In the genomic region with DNA sequence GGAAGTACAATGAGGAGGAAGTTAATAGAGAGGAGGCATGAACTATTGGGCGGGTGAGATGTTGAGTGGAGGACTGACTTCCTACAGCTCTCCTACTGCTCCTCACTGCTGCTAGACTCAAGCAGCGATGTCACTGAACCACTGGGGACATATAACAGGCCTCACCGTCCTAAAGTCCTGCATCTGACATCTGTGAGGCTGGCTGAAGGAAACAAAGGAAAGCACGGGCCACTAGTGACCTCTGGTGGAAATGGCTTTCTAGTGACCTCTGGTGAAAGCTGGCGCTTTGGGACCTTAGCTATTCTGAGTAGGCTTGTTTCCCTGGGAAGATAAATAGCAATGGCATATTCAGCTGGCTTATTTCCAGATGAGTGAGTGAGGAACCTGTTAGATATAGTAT, we compare ENCODE assay signal across 11 mouse cellular contexts. TPM values are rescaled to one million over a fixed set of nuclear protein-coding genes. Genes with fewer than 3 reads are reported as not detected.
A peak's percentile ranks its signal among the peaks of the same experiment; 100 is the strongest.
DNase-seq lines count a peak whose midpoint lies in the region; ATAC-seq lines count a peak whose summit lies in the region.
"Had no signal": no experiment of that assay in that cellular context is flagged by ENCODE, and none has a peak within 500 bp of the region (broad histone marks: within the 10 kb centered on the region; RNA-seq: fewer than 3 reads in every experiment).

No protein-coding gene starts in this region.

- no peak overlapping the region for H3K27ac ChIP-seq in forebrain, embryonic 14.5 days (ENCODE audit: low read depth, low read length)
- H3K27ac ChIP-seq in forebrain, embryonic 16.5 days (ENCODE audit: low read length), result no peak overlapping the region
- no peak overlapping the region for H3K27ac ChIP-seq in midbrain, embryonic 14.5 days (replicated peaks; ENCODE audit: low read depth, low read length)
- H3K27ac ChIP-seq in midbrain, embryonic 15.5 days, result no peak overlapping the region
- H3K27ac ChIP-seq in neural tube, embryonic 11.5 days (ENCODE audit: low read depth, low read length), result no peak overlapping the region
- H3K27ac ChIP-seq: embryonic facial prominence, embryonic 12.5 days; liver, embryonic 13.5 days had no signal

- no peaks in the 10 kb centered on the region for H3K9me3 ChIP-seq in forebrain, embryonic 14.5 days (replicated peaks; ENCODE audit: control insufficient read depth, low read length)
- no peaks in the 10 kb centered on the region for H3K9me3 ChIP-seq in forebrain, embryonic 16.5 days (ENCODE audit: control insufficient read depth, low read length)
- H3K9me3 ChIP-seq in midbrain, embryonic 14.5 days (ENCODE audit: control insufficient read depth, low read length), result no peaks in the 10 kb centered on the region
- no peaks in the 10 kb centered on the region for H3K9me3 ChIP-seq in midbrain, embryonic 15.5 days
- H3K9me3 ChIP-seq in neural tube, embryonic 11.5 days (ENCODE audit: control insufficient read depth, low read length), result no peaks in the 10 kb centered on the region
- H3K9me3 ChIP-seq: embryonic facial prominence, embryonic 12.5 days; liver, embryonic 13.5 days had no signal

- no peak overlapping the region for H3K4me2 ChIP-seq in forebrain, embryonic 14.5 days (ENCODE audit: low read length)
- H3K4me2 ChIP-seq in forebrain, embryonic 16.5 days (ENCODE audit: low read length), result no peak overlapping the region
- H3K4me2 ChIP-seq in midbrain, embryonic 14.5 days (ENCODE audit: low read length), result no peak overlapping the region
- H3K4me2 ChIP-seq in midbrain, embryonic 15.5 days, result no peak overlapping the region
- no peak overlapping the region for H3K4me2 ChIP-seq in neural tube, embryonic 11.5 days (ENCODE audit: low read depth)
- H3K4me2 ChIP-seq: embryonic facial prominence, embryonic 12.5 days; liver, embryonic 13.5 days had no signal

- ATAC-seq in forebrain, embryonic 14.5 days, result no peak
- no peak for ATAC-seq in forebrain, embryonic 16.5 days
- no peak for ATAC-seq in midbrain, embryonic 14.5 days (ENCODE audit: low FRiP score, low TSS enrichment)
- no peak for ATAC-seq in midbrain, embryonic 15.5 days (replicated peaks)
- no peak for ATAC-seq in neural tube, embryonic 11.5 days (ENCODE audit: insufficient read depth, low FRiP score, low TSS enrichment)

- H3K9ac ChIP-seq in forebrain, embryonic 14.5 days (ENCODE audit: low read length), result no peak overlapping the region
- no peak overlapping the region for H3K9ac ChIP-seq in forebrain, embryonic 16.5 days (replicated peaks; ENCODE audit: low read depth, low read length)
- no peak overlapping the region for H3K9ac ChIP-seq in midbrain, embryonic 14.5 days (replicated peaks; ENCODE audit: low read length)
- no peak overlapping the region for H3K9ac ChIP-seq in midbrain, embryonic 15.5 days
- no peak overlapping the region for H3K9ac ChIP-seq in neural tube, embryonic 11.5 days (ENCODE audit: low read length)
- H3K9ac ChIP-seq: embryonic facial prominence, embryonic 12.5 days; liver, embryonic 13.5 days had no signal

- H3K4me1 ChIP-seq in forebrain, embryonic 14.5 days (ENCODE audit: control insufficient read depth, insufficient read depth, low read length), result no peaks in the 10 kb centered on the region
- H3K4me1 ChIP-seq in forebrain, embryonic 16.5 days (replicated peaks; ENCODE audit: control insufficient read depth, insufficient read depth, low read length), result no peaks in the 10 kb centered on the region
- no peaks in the 10 kb centered on the region for H3K4me1 ChIP-seq in midbrain, embryonic 14.5 days (ENCODE audit: control insufficient read depth, insufficient read depth, low read length)
- H3K4me1 ChIP-seq in midbrain, embryonic 15.5 days, result no peaks in the 10 kb centered on the region
- H3K4me1 ChIP-seq in neural tube, embryonic 11.5 days (ENCODE audit: control insufficient read depth, insufficient read depth, low read length), result no peaks in the 10 kb centered on the region
- H3K4me1 ChIP-seq: embryonic facial prominence, embryonic 12.5 days; liver, embryonic 13.5 days had no signal

- H3K27me3 ChIP-seq in forebrain, embryonic 14.5 days (replicated peaks; ENCODE audit: control insufficient read depth, insufficient read depth, low read length), result no peaks in the 10 kb centered on the region
- no peaks in the 10 kb centered on the region for H3K27me3 ChIP-seq in forebrain, embryonic 16.5 days (replicated peaks; ENCODE audit: control insufficient read depth, insufficient read depth, low read length)
- no peaks in the 10 kb centered on the region for H3K27me3 ChIP-seq in midbrain, embryonic 14.5 days (ENCODE audit: control insufficient read depth, insufficient read depth, low read length)
- H3K27me3 ChIP-seq in midbrain, embryonic 15.5 days (replicated peaks), result no peaks in the 10 kb centered on the region
- H3K27me3 ChIP-seq in neural tube, embryonic 11.5 days (ENCODE audit: control insufficient read depth, insufficient read depth, low read length), result no peaks in the 10 kb centered on the region
- H3K27me3 ChIP-seq: embryonic facial prominence, embryonic 12.5 days; liver, embryonic 13.5 days had no signal

- 36% methylated on average over 5 of the region's 5 CpGs for WGBS in forebrain, embryonic 14.5 days
- 45% methylated on average over 5 of the region's 5 CpGs for WGBS in forebrain, embryonic 16.5 days
- 41% methylated on average over 5 of the region's 5 CpGs for WGBS in midbrain, embryonic 14.5 days
- WGBS in midbrain, embryonic 15.5 days, result 38% methylated on average over 5 of the region's 5 CpGs
- WGBS in neural tube, embryonic 11.5 days, result 40% methylated on average over 5 of the region's 5 CpGs

- H3K4me3 ChIP-seq in forebrain, embryonic 14.5 days (ENCODE audit: low read depth, low read length), result no peak overlapping the region
- no peak overlapping the region for H3K4me3 ChIP-seq in forebrain, embryonic 16.5 days (replicated peaks; ENCODE audit: low read length)
- no peak overlapping the region for H3K4me3 ChIP-seq in midbrain, embryonic 14.5 days (replicated peaks; ENCODE audit: low read depth, low read length)
- H3K4me3 ChIP-seq in midbrain, embryonic 15.5 days, result no peak overlapping the region
- no peak overlapping the region for H3K4me3 ChIP-seq in neural tube, embryonic 11.5 days (ENCODE audit: low read depth, low read length)
- H3K4me3 ChIP-seq: embryonic facial prominence, embryonic 12.5 days; liver, embryonic 13.5 days had no signal

- DNase-seq in forebrain, embryonic 14.5 days (ENCODE audit: low spot score), result peak; percentile 11
- DNase-seq in midbrain, embryonic 14.5 days, result peak; percentile 26
- DNase-seq in fibroblast of lung, adult 2 months (ENCODE audit: low read depth), result peak; percentile 27
- peak; percentile 41 for DNase-seq in neural tube, embryonic 11.5 days (ENCODE audit: low spot score)
- DNase-seq in thymus, postnatal 36 days, result no peak
- no peak for DNase-seq in frontal cortex, postnatal 14 days (ENCODE audit: low spot score in 2 of 2)
- DNase-seq: liver, embryonic 13.5 days had no signal

- no peaks in the 10 kb centered on the region for H3K36me3 ChIP-seq in forebrain, embryonic 14.5 days (ENCODE audit: control insufficient read depth, insufficient read depth, low read length)
- H3K36me3 ChIP-seq in forebrain, embryonic 16.5 days (ENCODE audit: control insufficient read depth, insufficient read depth), result no peaks in the 10 kb centered on the region
- no peaks in the 10 kb centered on the region for H3K36me3 ChIP-seq in midbrain, embryonic 14.5 days (ENCODE audit: control insufficient read depth, insufficient read depth, low read length)
- no peaks in the 10 kb centered on the region for H3K36me3 ChIP-seq in midbrain, embryonic 15.5 days (replicated peaks)
- no peaks in the 10 kb centered on the region for H3K36me3 ChIP-seq in neural tube, embryonic 11.5 days (ENCODE audit: control insufficient read depth, insufficient read depth, low read length)
- H3K36me3 ChIP-seq: embryonic facial prominence, embryonic 12.5 days; liver, embryonic 13.5 days had no signal

RNA-seq across cellular contexts. Expression of gene Veph1, which starts 34.3 kb away (rescaled TPM):
- 9.3 and 11.6 TPM in 2 replicates for polyA plus RNA-seq in forebrain, embryonic 14.5 days (2014; fragmentation: Nextera tagmentation; extraction: Ambion mirVana)
- 9.2 and 12.3 TPM in 2 replicates for polyA plus RNA-seq in forebrain, embryonic 16.5 days (2015; fragmentation: Nextera tagmentation; extraction: Ambion mirVana)
- polyA plus RNA-seq in midbrain, embryonic 14.5 days (2014; fragmentation: Nextera tagmentation; extraction: Ambion mirVana), result 6.3 and 10.6 TPM in 2 replicates
- 6.4 and 6.8 TPM in 2 replicates for polyA plus RNA-seq in midbrain, embryonic 15.5 days (2015; fragmentation: Nextera tagmentation; extraction: Ambion mirVana)
- 4.4 and 4.9 TPM in 2 replicates for polyA plus RNA-seq in neural tube, embryonic 11.5 days (2014; fragmentation: Nextera tagmentation; extraction: Ambion mirVana)
- polyA plus RNA-seq: small intestine, adult 2 months had no signal

RNA-seq across cellular contexts. Expression of gene Ptx3, which starts 42.6 kb away (rescaled TPM):
- polyA plus RNA-seq in forebrain, embryonic 14.5 days (2014; fragmentation: Nextera tagmentation; extraction: Ambion mirVana), result 12.9 and 14.0 TPM in 2 replicates
- 11.8 and 21.1 TPM in 2 replicates for polyA plus RNA-seq in forebrain, embryonic 16.5 days (2015; fragmentation: Nextera tagmentation; extraction: Ambion mirVana)
- 9.0 and 9.8 TPM in 2 replicates for polyA plus RNA-seq in midbrain, embryonic 14.5 days (2014; fragmentation: Nextera tagmentation; extraction: Ambion mirVana)
- 7.7 and 8.2 TPM in 2 replicates for polyA plus RNA-seq in midbrain, embryonic 15.5 days (2015; fragmentation: Nextera tagmentation; extraction: Ambion mirVana)
- 21.2 and 23.3 TPM in 2 replicates for polyA plus RNA-seq in neural tube, embryonic 11.5 days (2014; fragmentation: Nextera tagmentation; extraction: Ambion mirVana)

Comparison
In these comparisons a context has a peak if more than half of its experiments do, and no peak if none do; other contexts are left out.
1. DNase-seq: peak in forebrain, embryonic 14.5 days (single experiment), midbrain, embryonic 14.5 days (single experiment), fibroblast of lung, adult 2 months (single experiment) and neural tube, embryonic 11.5 days (single experiment); none in thymus, postnatal 36 days (0 of 2) and frontal cortex, postnatal 14 days (0 of 2).